Mouse (Mus musculus) mesoderm, embryonic 11.5 days (tissue): ENCODE results near the gene Kcnh1.

Experiments
- DNase-seq: peaks from one replicate; pipeline ENCODE4 v3.0.0-alpha.2; 2012; ENCODE audit warnings: low read depth, low spot score

Kcnh1 gene

GRCm38 (mm10) chr1:192268878-192269277 lies 78.3 kb downstream of the Kcnh1 start:
- no peak for DNase-seq

- no peak for DNase-seq
These were observed 79.3 kb downstream of the Kcnh1 start for GRCm38 (mm10) chr1:192269911-192270310.

DNA sequence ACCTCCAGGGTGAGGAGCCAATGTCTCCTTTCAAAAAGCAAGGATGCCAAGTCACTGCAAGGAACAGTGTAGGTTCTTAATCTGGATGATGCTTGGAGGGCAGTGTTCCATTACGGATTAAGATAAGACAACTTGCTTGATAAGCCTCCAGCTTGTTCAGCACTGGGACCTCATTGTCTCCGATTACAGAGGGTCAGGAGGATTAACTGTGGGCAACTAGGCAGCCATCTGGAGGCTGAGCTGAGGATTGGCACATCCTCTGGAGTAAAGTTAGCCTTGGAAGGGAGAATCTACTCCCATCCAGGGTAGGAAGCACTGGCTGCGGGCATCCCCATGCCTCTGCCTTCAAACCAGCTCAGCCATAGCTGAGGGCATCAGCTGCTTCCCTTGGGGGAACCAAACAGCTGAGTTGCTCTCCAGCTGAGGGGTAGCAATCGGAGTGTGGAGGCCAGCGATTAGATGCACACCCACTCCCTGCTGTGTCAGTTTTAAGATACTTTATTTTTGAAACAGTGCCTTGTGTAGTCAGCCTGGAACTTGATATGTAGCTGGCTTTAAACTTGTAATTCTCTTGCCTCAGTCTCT lies 87.3 kb downstream of the Kcnh1 start:
- no peak for DNase-seq

GRCm38 (mm10) chr1:192284340-192284739 lies 93.8 kb downstream of the Kcnh1 start:
- no peak for DNase-seq

DNA sequence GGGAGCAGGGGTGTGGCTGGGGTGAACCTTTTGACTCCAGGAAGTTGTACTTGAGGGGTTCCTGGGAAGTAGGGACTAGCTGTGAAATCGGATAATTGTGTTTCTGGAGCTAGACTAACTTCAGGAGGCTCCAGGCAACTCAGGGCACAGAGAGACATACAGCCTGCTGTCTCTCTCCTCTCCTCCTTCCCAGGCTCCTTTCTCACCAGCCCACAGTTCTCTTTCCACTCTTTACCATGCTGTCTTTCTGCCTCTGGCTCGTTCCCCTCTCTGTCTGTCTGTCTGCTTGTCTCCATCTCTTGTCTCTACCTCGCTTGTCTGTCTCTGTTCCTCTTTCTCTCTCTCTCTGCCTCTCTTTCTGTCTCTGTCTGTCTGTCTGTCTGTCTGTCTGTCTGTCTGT lies 94.4 kb downstream of the Kcnh1 start:
- no peak for DNase-seq

DNA sequence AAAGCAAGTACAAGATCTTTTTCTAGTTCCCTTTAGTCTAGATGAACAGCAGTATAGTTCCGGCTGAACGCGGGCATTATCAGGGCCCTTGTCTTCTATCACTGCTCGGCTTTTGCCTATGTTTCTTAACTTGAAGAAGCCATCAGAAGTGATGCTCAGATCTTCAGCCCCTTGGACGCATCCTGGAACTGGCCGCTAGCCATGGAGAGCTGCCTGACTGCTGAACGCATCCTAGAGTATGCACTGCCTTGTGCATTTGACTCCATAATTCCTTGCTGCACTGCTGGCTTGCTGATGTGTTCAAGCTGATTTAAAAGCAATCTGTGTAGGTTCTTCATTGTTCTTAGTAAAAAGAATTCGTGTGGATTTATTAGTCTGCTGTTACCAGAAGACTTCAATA lies 97.9 kb downstream of the Kcnh1 start:
- no peak for DNase-seq

DNA sequence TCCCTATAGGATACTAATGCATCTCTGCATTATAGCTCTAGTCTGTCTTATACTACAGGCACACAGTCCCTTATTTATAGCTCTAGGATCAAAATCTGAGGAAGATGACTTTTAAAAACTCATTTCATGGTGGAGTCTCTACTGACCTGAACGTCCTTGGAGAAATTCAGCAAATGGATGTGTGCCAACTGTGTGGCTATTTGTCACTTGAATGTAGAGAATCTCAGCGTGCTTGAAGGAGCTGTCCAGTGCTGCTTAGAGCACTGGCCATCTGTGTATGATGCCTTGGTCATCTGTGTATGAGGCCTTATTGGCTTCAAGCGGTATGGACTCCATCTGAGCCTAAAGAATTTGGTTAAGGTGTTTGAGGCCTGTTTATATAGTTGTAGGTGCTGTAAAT lies 100.7 kb downstream of the Kcnh1 start:
- peak; percentile 23 for DNase-seq

- no peak for DNase-seq
These were observed 102.8 kb downstream of the Kcnh1 start for GRCm38 (mm10) chr1:192293391-192293790.

GRCm38 (mm10) chr1:192293921-192294320 lies 103.3 kb downstream of the Kcnh1 start:
- DNase-seq, result no peak

GRCm38 (mm10) chr1:192295243-192295860 lies 104.8 kb downstream of the Kcnh1 start:
- DNase-seq, result no peak

GRCm38 (mm10) chr1:192295902-192296301 lies 105.3 kb downstream of the Kcnh1 start:
- DNase-seq, result no peak

- no peak for DNase-seq
These were observed 107.0 kb downstream of the Kcnh1 start for GRCm38 (mm10) chr1:192297481-192298128.

GRCm38 (mm10) chr1:192300417-192300816 lies 109.8 kb downstream of the Kcnh1 start:
- no peak for DNase-seq

DNA sequence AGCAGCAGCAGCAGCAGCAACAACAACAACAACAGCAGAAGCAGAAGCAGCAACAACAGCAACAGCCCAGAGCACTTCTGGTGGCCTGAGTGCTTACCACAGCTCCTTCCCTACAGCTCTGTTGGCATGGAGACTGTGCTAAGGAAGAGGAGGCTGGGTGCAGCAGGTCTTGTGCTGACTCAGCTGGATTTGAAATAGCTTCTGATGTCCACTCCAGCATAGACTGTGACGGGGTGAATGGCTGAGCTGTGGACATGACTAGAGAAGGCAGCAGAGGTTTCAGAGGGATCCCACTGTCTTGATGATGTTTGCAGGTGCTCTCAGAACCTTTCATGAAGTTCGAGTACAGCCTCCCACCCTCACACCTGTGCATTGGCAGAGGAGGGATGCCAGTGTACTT lies 113.0 kb downstream of the Kcnh1 start:
- DNase-seq, result no peak

DNA sequence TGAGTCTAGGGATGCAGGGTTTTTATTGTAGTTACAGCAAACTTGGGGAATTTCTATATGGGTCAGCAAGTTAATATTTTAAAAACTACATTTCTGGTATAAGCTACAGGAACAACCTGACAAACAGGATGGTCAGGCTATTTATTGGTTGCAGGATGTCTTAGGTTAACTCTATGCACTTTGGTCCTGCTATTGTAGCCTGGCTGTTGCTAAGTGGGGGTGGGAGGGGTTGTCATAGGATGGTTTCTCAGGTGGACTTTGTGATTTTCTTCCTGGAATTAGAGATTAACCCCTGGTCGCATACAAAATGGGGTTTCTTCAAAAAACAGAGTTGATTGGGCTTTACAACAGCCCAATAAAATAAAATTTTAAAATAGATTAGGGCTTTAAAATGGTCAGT lies 114.6 kb downstream of the Kcnh1 start:
- no peak for DNase-seq

DNA sequence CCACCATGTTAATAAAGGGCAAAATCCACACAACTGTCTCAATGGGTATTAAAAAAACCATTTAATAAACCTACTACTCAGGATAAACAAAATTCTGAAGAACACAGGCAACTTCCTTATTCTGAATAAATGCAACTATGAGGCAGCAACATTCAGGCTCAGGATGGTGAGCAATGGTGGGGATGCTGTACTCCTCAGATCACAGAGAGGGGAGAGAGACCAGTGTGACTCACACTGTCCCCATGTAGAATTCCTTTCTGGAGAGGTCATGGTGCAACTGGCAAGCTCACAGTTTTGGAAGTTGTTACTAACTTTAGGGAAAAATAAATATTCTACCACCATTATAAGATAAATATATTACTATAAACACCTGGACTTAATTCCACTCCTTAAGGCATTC lies 116.5 kb downstream of the Kcnh1 start:
- no peak for DNase-seq

DNA sequence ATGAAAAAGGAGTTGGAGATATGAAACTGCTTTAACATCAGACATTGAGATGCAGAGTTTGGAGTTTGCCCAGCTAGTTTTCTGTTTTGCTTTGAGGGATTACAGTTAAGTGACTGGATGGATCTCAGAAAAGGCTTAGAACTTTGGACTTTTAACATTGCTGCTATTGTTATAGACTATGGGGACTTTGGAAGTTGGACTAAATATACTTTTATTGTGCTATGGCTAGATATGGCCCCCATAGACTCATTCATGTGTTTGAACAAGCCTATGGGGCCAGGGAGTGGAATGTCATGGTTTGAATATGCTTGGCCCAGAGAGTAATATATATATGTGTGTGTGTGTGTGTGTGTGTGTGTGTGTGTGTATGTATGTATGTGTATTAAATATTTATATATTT lies 120.7 kb downstream of the Kcnh1 start:
- no peak for DNase-seq

- DNase-seq, result no peak
These were observed 121.4 kb downstream of the Kcnh1 start for GRCm38 (mm10) chr1:192311851-192312438.

GRCm38 (mm10) chr1:192312446-192312845 lies 121.9 kb downstream of the Kcnh1 start:
- no peak for DNase-seq

- DNase-seq, result peak; percentile 19
These were observed 122.4 kb downstream of the Kcnh1 start for GRCm38 (mm10) chr1:192312998-192313397.

DNA sequence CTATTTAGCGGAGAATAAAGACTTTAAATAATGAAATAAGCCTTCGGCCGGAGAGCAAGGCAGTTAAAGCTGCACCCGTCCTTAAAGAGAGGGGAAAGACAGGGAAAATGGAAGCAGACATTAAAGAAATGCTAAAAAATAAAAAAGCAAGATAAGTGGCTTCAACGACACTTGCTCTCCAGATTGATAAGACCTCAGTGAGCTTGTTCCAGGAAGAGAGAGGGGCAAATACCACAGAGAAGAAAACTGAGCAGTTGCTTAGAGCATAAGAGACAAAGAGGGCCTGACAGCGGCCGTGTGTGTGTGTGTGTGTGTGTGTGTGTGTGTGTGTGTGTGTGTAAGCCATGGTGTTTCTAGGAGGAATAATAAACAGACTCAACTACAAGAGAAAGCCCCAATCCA lies 123.0 kb downstream of the Kcnh1 start:
- no peak for DNase-seq

DNA sequence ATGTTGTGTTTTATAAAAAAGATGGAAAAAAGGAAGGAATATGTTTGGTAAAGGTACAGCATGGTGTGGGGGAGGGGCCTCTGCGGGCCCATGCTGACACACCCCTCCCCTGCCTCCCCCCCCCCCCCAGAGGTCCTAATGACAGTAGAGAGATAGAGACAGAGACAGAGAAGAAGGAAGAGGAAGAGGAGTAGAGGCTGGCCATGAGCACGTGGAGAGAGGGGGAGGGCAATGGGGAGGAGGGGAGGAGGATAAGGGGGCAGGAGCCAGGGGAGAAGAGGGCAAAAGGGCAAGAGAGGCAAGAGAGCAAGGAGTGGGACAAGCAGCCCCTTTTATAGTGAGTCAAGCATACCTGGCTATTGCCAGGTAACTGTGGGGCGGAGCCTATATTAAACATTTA lies 123.5 kb downstream of the Kcnh1 start:
- no peak for DNase-seq
